Mouse (Mus musculus) MEL (cell line): Measurements from ENCODE around the gene Usp36. TPM values are rescaled to one million over a fixed set of nuclear protein-coding genes. Genes with fewer than 3 reads are reported as not detected.

Experiments
- DNase-seq: peaks from one replicate; pipeline ENCODE4 v3.0.0; 2011; ENCODE audit warnings: low read depth, low spot score
- H3K27ac ChIP-seq: 2 replicates; pipeline ENCODE4 v1.5.1; 2012; ENCODE audit warnings: low read depth, mild to moderate bottlenecking, control low read depth, low read length, moderate library complexity; ENCODE audit not compliant: control insufficient read depth
- H3K27me3 ChIP-seq, 2 experiments: fragments of 150-350 bp in 1 of 2; sonication (generic) in 1 of 2; 2 replicates each; pipeline ENCODE4 v1.6.1; 2012; ENCODE audit warnings: low read length in 2 of 2, mild to moderate bottlenecking in 2 of 2, improper control_type of control experiment in 1 of 2, moderate library complexity in 1 of 2; ENCODE audit not compliant: insufficient read depth in 2 of 2, control insufficient read depth in 1 of 2
- H3K36me3 ChIP-seq, 2 experiments: 2 replicates each; pipeline ENCODE4 v1.6.1; 2012 to 2014; ENCODE audit warnings: low read length in 2 of 2, improper control_type of control experiment in 1 of 2, inconsistent platforms in 1 of 2, mild to moderate bottlenecking in 1 of 2; ENCODE audit not compliant: insufficient read depth in 2 of 2, control insufficient read depth in 1 of 2
- H3K4me1 ChIP-seq, 2 experiments: fragments of 150-350 bp in 1 of 2; sonication (generic) in 1 of 2; 2 replicates each; pipeline ENCODE4 v1.6.1; 2012; ENCODE audit warnings: low read length in 2 of 2, improper control_type of control experiment in 1 of 2, mild to moderate bottlenecking in 1 of 2; ENCODE audit not compliant: insufficient read depth in 2 of 2, control insufficient read depth in 1 of 2
- H3K4me3 ChIP-seq, 2 experiments: fragments of 150-350 bp in 1 of 2; sonication (generic) in 1 of 2; 2 replicates each; pipeline ENCODE4 v1.5.1; 2012; ENCODE audit warnings: low read depth in 2 of 2, low read length in 2 of 2, mild to moderate bottlenecking in 2 of 2, moderate library complexity in 2 of 2, control low read depth in 1 of 2, improper control_type of control experiment in 1 of 2; ENCODE audit not compliant: control insufficient read depth in 1 of 2, insufficient read depth in 1 of 2
- H3K79me2 ChIP-seq: 2 replicates; pipeline ENCODE4 v1.6.1; 2012; ENCODE audit warnings: mild to moderate bottlenecking, low read length, moderate library complexity; ENCODE audit not compliant: control insufficient read depth, poor library complexity, insufficient read depth
- H3K9ac ChIP-seq: 2 replicates; pipeline ENCODE4 v1.6.1; 2012; ENCODE audit warnings: low read depth, mild to moderate bottlenecking, control low read depth, low read length, moderate library complexity; ENCODE audit not compliant: control insufficient read depth, poor library complexity, severe bottlenecking
- H3K9me3 ChIP-seq: fragments of 150-350 bp; sonication (generic); replicated peaks from 2 replicates; pipeline ENCODE4 v1.6.1; 2012; ENCODE audit warnings: mild to moderate bottlenecking, low read length, improper control_type of control experiment, moderate library complexity; ENCODE audit not compliant: insufficient read depth
- BHLHE40 ChIP-seq: IDR thresholded peaks from 2 replicates; pipeline ENCODE4 v1.6.1; 2012; ENCODE audit warnings: low read depth, mild to moderate bottlenecking, inconsistent platforms, low read length, improper control_type of control experiment, borderline replicate concordance
- ETS1 ChIP-seq: IDR thresholded peaks from 2 replicates; pipeline ENCODE4 v1.6.1; 2012; ENCODE audit warnings: low read depth, mild to moderate bottlenecking, inconsistent platforms, low read length, improper control_type of control experiment, moderate library complexity
- JUND ChIP-seq: IDR thresholded peaks from 2 replicates; pipeline ENCODE4 v1.6.1; 2011; ENCODE audit warnings: low read depth, mild to moderate bottlenecking, improper control_type of control experiment, low read length
- MAZ ChIP-seq: IDR thresholded peaks from 2 replicates; pipeline ENCODE4 v1.6.1; 2012; ENCODE audit warnings: low read depth, mild to moderate bottlenecking, inconsistent platforms, low read length, improper control_type of control experiment
- MXI1 ChIP-seq: IDR thresholded peaks from 2 replicates; pipeline ENCODE4 v1.6.1; 2011; ENCODE audit warnings: mild to moderate bottlenecking, low read depth, low read length, improper control_type of control experiment
- POLR2AphosphoS2 ChIP-seq: IDR thresholded peaks from 2 replicates; pipeline ENCODE4 v1.6.1; 2011; ENCODE audit warnings: low read length, improper control_type of control experiment
- RCOR1 ChIP-seq: IDR thresholded peaks from 2 replicates; pipeline ENCODE4 v1.6.1; 2012; ENCODE audit warnings: low read depth, mild to moderate bottlenecking, inconsistent platforms, low read length, improper control_type of control experiment
- SMC3 ChIP-seq: IDR thresholded peaks from 2 replicates; pipeline ENCODE4 v1.6.1; 2011; ENCODE audit warnings: low read depth, low read length, improper control_type of control experiment
- TAL1 ChIP-seq: IDR thresholded peaks from 2 replicates; pipeline ENCODE4 v1.6.1; 2012; ENCODE audit warnings: mild to moderate bottlenecking, inconsistent platforms, low read length, moderate library complexity, mixed read lengths
- TBP ChIP-seq: IDR thresholded peaks from 2 replicates; pipeline ENCODE4 v1.8.0; 2011; ENCODE audit warnings: low read depth, low read length, improper control_type of control experiment
- USF1 ChIP-seq: IDR thresholded peaks from 2 replicates; pipeline ENCODE4 v1.6.1; 2014; ENCODE audit warnings: low read depth, mild to moderate bottlenecking, inconsistent platforms, low read length, improper control_type of control experiment, moderate library complexity
- USF2 ChIP-seq, 2 experiments: IDR thresholded peaks; 2 replicates each; pipeline ENCODE4 v1.6.1; 2011 to 2012; ENCODE audit warnings: improper control_type of control experiment in 2 of 2, low read length in 2 of 2, borderline replicate concordance in 1 of 2, inconsistent platforms in 1 of 2, low read depth in 1 of 2, mild to moderate bottlenecking in 1 of 2; ENCODE audit not compliant: insufficient read depth in 1 of 2
- ZC3H11A ChIP-seq: IDR thresholded peaks from 2 replicates; pipeline ENCODE4 v1.6.1; 2012; ENCODE audit warnings: low read depth, mild to moderate bottlenecking, inconsistent platforms, low read length, improper control_type of control experiment
- ZMIZ1 ChIP-seq: IDR thresholded peaks from 2 replicates; pipeline ENCODE4 v1.6.1; 2012; ENCODE audit warnings: low read depth, mild to moderate bottlenecking, inconsistent platforms, low read length, improper control_type of control experiment, moderate library complexity
- polyA plus RNA-seq, 2 experiments: library from polyadenylated mRNA; stranded (reverse) in 1 of 2; unstranded in 1 of 2; fragments of >175 nt in 1 of 2; fragments of >200 nt in 1 of 2; gene quantifications; 2 replicates each; pipeline versions ENCODE4 v1.2.1 to v1.2.4; 2012; ENCODE audit warnings: low replicate concordance in 2 of 2, low read depth in 1 of 2; ENCODE audit not compliant: insufficient read length in 2 of 2, insufficient read depth in 1 of 2, missing spikeins in 1 of 2
- total RNA-seq: library from RNA; depleted of rRNA; stranded (reverse); fragments of 300-350 nt; gene quantifications from 2 replicates; pipeline ENCODE4 v1.2.3, GENCODE M21; 2012

Usp36 gene
- total and polyA plus RNA-seq, 3 experiments: 24.8 to 89.6 (median 50.7) TPM

GRCm38 (mm10) chr11:118223416-118224067 lies 66.5 kb downstream of the Usp36 start:
- DNase-seq: no peak
- Histone ChIP-seq H3K27ac (no peak overlapping the region), H3K27me3 (no peaks in the 10 kb centered on the region), H3K4me3 (no peak overlapping the region), H3K36me3 (peaks cover 0 to 14% of the 10 kb centered on the region in 2 experiments; a peak in 2 of 4 replicates), H3K4me1 (peaks cover 12 to 27% of the 10 kb centered on the region in 2 experiments), H3K9ac (no peak overlapping the region), H3K9me3 (no peaks in the 10 kb centered on the region), H3K79me2 (peaks cover 5% of the 10 kb centered on the region; the same call in 1 of the 2 replicates)
- TF ChIP-seq ETS1: no peak

- H3K9me3 ChIP-seq: no peaks in the 10 kb centered on the region
- H3K9ac ChIP-seq: no peak overlapping the region
- TF ChIP-seq MXI1: no peak
- no peak for TF ChIP-seq ZMIZ1
- TF ChIP-seq RCOR1: no peak
- TF ChIP-seq SMC3: no peak
- no peak for TF ChIP-seq USF2 (IDR thresholded peaks at IDR 0.05; ENCODE audit: borderline replicate concordance in 1 of 2, insufficient read depth in 1 of 2, low read depth in 1 of 2, low read length in 2 of 2)
- no peak for TF ChIP-seq BHLHE40
- TF ChIP-seq TBP: no peak
- peaks cover 0 to 9% of the 10 kb centered on the region in 2 experiments; a peak in 2 of 4 replicates for H3K36me3 ChIP-seq
- H3K79me2 ChIP-seq: peaks cover 5% of the 10 kb centered on the region; the same call in 1 of the 2 replicates
- H3K27me3 ChIP-seq: no peaks in the 10 kb centered on the region
- H3K27ac ChIP-seq: no peak overlapping the region
- no peak overlapping the region for H3K4me3 ChIP-seq
- peaks cover 10 to 21% of the 10 kb centered on the region in 2 experiments for H3K4me1 ChIP-seq
- DNase-seq: no peak
Measured at GRCm38 (mm10) chr11:118222917-118223316, 67.1 kb downstream of the Usp36 start.

GRCm38 (mm10) chr11:118222351-118222885 lies 67.6 kb downstream of the Usp36 start:
- no peaks in the 10 kb centered on the region for H3K9me3 ChIP-seq
- H3K79me2 ChIP-seq: peaks cover 5% of the 10 kb centered on the region; the same call in 1 of the 2 replicates
- no peak for TF ChIP-seq MAZ
- TF ChIP-seq MXI1: no peak
- TF ChIP-seq ZC3H11A: no peak
- no peak for TF ChIP-seq JUND
- no peak for TF ChIP-seq TAL1
- no peak for TF ChIP-seq USF1
- TF ChIP-seq POLR2AphosphoS2: no peak
- peaks cover 0 to 5% of the 10 kb centered on the region in 2 experiments; a peak in 2 of 4 replicates for H3K36me3 ChIP-seq
- no peak for DNase-seq
- no peak overlapping the region for H3K4me3 ChIP-seq
- peaks cover 5 to 17% of the 10 kb centered on the region in 2 experiments for H3K4me1 ChIP-seq
- no peak overlapping the region for H3K9ac ChIP-seq
- H3K27ac ChIP-seq: no peak overlapping the region
- H3K27me3 ChIP-seq: no peaks in the 10 kb centered on the region
